Mouse (Mus musculus): Measurements from ENCODE around the gene Ccser2. TPM values are rescaled to one million over a fixed set of nuclear protein-coding genes. Genes with fewer than 3 reads are reported as not detected.

The Ccser2 gene
- total RNA-seq, 2 experiments from 2014 or later, result 61.0 to 66.0 TPM

DNA sequence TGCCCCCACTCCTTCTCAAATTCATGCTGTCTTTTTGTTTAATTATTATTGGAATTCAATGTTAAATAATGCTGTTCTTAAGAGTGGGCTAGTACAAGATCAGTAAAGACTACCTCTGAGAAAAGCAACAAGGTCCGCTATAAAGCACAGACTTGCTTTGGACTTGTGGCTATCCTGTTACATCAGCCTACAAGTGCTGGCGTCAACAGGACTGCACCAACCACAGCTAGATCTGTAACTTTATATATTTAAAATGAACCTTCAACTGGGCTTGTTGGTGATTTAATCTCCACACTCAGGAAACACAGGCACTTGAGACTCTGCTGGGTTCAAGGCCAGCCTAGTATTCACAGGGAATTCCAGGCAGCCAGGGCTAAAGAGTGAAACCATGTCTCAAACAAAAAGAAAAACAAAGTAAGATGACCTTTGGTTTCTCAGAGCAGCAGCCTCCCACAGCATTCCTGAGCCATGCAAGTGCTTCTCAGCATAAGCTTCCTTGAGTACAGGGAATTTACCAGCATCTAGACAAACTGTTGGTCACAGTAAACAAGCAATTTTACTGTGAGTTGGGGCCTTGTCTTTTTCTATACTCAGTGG is 75.7 kb downstream of the Ccser2 start:
- intact Hi-C loops (cut with DNase I; ENCODE audit: low total_unique reads), result no loop called here
- DNase-seq, result no peak

- intact Hi-C loops (cut with DNase I; ENCODE audit: low total_unique reads), result no loop called here
- no peak for DNase-seq
Observed at GRCm38 (mm10) chr14:36890130-36890529, 78.4 kb downstream of the Ccser2 start.

GRCm38 (mm10) chr14:36885680-36886079 is 82.9 kb downstream of the Ccser2 start:
- DNase-seq, result no peak
- intact Hi-C loops (cut with DNase I; ENCODE audit: low total_unique reads), result no loop called here

DNA sequence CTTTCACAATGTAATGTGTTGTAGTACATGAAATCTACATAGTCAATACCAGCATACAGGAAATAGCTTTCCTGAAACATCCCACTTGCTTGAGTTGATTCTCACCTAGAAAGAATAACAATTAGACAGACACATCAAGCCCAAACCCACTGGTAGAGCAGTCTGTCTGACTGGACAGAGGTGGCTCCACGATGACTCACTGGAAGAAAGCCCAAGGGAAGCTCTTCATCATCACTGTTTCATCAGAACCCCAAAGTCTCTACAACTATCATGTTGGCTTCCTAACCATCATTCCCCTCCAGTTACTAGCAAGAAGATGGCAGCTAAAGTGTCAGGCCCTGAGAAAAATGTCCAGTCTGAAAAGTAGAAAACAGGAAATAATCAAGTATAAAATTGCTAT is 83.5 kb downstream of the Ccser2 start:
- no peak for DNase-seq
- intact Hi-C loops (cut with DNase I; ENCODE audit: low total_unique reads), result no loop called here

GRCm38 (mm10) chr14:36883576-36883975 is 85.0 kb downstream of the Ccser2 start:
- intact Hi-C loops (cut with DNase I; ENCODE audit: low total_unique reads), result no loop called here
- DNase-seq, result no peak

DNA sequence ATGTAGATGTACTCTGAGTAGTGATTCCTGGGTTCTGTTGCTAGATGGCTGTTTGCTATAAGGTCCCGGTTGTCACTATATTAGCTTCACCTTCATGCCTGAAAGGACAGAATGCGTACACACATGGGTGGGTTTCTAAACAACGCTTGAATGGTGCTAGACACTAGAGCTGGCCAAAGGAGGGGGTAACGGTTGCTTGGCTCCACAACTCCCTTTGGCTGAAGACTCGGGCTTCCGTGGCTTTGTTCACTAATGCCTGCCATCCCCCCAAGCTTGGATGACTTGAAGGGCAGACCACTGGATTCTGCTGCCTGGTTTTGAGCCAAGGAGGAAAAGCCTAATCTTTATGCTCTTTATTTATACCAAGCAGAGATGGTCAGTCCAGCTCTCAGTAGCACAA is 98.3 kb downstream of the Ccser2 start:
- no peak for DNase-seq
- intact Hi-C loops (cut with DNase I; ENCODE audit: low total_unique reads), result no loop called here

GRCm38 (mm10) chr14:36868769-36869362 is 99.7 kb downstream of the Ccser2 start:
- intact Hi-C loops (cut with DNase I; ENCODE audit: low total_unique reads), result loop anchor here (5.0 kb wide), 1 partner anchor 83 kb away; no protein-coding TSS in a partner anchor
- no peak for DNase-seq

GRCm38 (mm10) chr14:36866966-36867700 is 101.4 kb downstream of the Ccser2 start:
- DNase-seq, result peak; percentile 15
- intact Hi-C loops (cut with DNase I; ENCODE audit: low total_unique reads), result loop anchor here (2.0 to 5.0 kb wide), 2 partner anchors 72 to 85 kb away; no protein-coding TSS in a partner anchor

DNA sequence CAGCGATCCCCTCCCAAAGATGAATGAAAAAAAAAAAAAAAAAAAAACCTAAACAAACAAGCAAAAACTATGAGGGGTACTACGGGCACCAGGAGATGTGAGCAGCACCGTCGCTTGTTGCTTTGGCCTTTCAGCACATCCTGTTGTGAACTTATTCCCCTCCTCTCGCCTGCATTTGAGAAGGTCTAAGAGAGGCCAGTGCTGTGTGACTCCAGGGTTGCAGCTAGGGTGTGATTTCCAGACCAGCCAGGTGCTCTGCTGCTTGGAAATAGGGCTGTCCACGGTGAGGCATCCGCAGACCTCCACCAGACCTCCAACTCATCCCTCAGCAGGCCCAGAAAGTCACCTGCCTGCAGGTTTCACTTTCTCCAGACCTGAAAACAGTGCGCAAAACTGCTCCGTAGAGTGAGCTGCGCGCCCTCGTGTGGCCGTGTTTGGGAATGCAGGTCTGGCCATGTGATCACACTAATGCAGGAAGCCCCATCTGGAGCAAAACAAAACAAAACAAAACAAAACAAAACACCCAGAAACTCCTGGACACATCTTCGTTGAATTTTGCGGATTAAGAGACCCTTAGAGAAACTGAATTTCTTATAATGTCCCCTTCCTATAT is 104.6 kb downstream of the Ccser2 start:
- intact Hi-C loops (cut with DNase I; ENCODE audit: low total_unique reads), result loop anchor here (5.0 kb wide), 1 partner anchor 168 kb away; no protein-coding TSS in a partner anchor
- peak; percentile 78 for DNase-seq

- intact Hi-C loops (cut with DNase I; ENCODE audit: low total_unique reads), result loop anchor here (5.0 kb wide), 1 partner anchor 170 kb away; no protein-coding TSS in a partner anchor
- peak; percentile 25 for DNase-seq
Observed at GRCm38 (mm10) chr14:36862387-36862786, 106.2 kb downstream of the Ccser2 start.

DNA sequence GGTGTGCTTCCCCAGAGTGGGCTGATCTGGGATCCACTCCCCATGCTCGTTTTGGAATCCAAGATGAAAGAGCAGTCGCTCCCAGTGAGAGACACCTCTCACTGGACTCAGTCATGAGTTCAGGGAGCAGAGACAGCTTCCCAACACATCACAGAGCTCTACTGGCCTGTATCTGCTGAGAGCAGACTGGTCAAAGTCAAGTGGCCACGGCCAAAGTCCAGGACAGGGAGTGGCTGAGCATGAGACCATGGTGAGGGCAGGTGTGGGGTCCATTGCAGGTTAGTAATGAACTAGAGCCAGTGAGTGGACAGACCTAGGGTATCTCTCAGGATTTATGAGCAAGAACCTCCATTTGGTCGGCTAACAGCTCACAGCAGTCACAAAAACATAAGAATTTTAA is 109.6 kb downstream of the Ccser2 start:
- intact Hi-C loops (cut with DNase I; ENCODE audit: low total_unique reads), result no loop called here
- DNase-seq, result no peak

- intact Hi-C loops (cut with DNase I; ENCODE audit: low total_unique reads), result no loop called here
- no peak for DNase-seq
Observed at GRCm38 (mm10) chr14:36852972-36853371, 115.6 kb downstream of the Ccser2 start.

- intact Hi-C loops (cut with DNase I; ENCODE audit: low total_unique reads), result no loop called here
- DNase-seq, result no peak
Observed at GRCm38 (mm10) chr14:36848860-36849259, 119.7 kb downstream of the Ccser2 start.

Other genes with a start within 250 kb of the Ccser2 start
- under 1 TPM; 0.29 to 0.37 TPM for gene Rgr, start 80.2 kb upstream of the Ccser2 start, total RNA-seq (2021)
- not detected for gene Lrit1, start 86.1 kb upstream of the Ccser2 start, total RNA-seq (2021)
- gene Lrit2, start 99.2 kb upstream of the Ccser2 start, total RNA-seq (2021), result not detected
- not detected for gene Cdhr1, start 129.6 kb upstream of the Ccser2 start, total RNA-seq (2021)
- under 1 TPM in 1 of 2 experiments, not detected in 1; 0.47 TPM for gene 2610528A11Rik, start 145.2 kb upstream of the Ccser2 start, total RNA-seq (2021)
- 100 to 1,000 TPM; 262 to 295 TPM for gene Ghitm, start 166.5 kb upstream of the Ccser2 start, total RNA-seq (2021)